Mouse (Mus musculus): ENCODE measurements around the gene Angpt4. TPM values are rescaled to one million over a fixed set of nuclear protein-coding genes. Genes with fewer than 3 reads are reported as not detected.

The Angpt4 gene
- polyA plus RNA-seq, 1 experiment from 2014 or later: 0.32 TPM

DNA sequence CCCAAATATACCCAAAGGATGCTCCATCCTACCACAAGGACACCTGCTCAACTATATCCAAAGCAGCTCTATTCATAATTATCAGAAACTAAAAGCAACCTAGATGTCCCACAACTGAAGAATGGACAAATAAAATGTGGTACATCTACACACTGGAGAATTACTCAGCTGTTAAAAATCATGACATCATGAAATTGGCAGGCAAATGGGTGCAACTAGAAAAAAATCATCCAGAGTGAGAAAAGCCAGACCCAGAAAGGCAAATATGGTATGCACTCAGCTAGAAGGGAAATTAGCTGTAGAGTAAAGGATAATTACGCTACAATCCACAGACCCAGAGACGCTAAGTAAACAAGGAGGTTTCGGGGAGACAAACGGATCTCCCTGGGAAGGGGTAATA is 10.2 kb upstream of the Angpt4 start:
- Histone ChIP-seq H3K9ac (no peak overlapping the region), H3K4me3 (ENCODE audit: low read depth, low read length) (no peak overlapping the region), H3K27ac (ENCODE audit: low read depth) (no peak overlapping the region), H3K27me3 (ENCODE audit: insufficient read depth, low read length) (no peaks in the 10 kb centered on the region), H3K9me3 (ENCODE audit: low read depth, low read length) (no peaks in the 10 kb centered on the region), H3K4me1 (ENCODE audit: insufficient read depth) (no peaks in the 10 kb centered on the region), H3K4me2 (no peak overlapping the region), H3K36me3 (ENCODE audit: insufficient read depth) (no peaks in the 10 kb centered on the region)
- no peak for TF ChIP-seq CTCF (IDR thresholded peaks at IDR 0.05; ENCODE audit: low read depth)
- no peak for ATAC-seq (ENCODE audit: insufficient read depth)
- WGBS: 58% methylated on average over 4 of the region's 4 CpGs
- DNase-seq: no peak

DNA sequence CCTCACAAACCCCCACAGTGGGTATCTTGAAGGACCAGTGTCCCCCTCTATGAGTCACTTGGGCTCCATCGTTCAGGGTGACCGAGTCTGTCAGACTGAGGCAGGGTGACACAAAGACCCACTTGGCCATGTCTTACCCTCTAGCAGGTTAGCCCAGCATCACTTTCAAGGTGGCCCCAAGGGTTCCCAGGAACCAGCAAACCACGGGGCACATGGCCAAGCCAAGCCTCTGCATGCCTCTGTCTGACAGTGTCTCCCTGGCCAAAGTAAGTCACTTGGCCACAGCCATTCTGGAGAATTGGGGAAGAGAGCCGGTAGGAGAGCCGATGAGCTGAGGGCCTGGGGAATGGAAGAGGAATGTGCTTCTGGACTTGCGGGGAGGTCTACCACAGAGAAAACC is 7.7 kb upstream of the Angpt4 start:
- Histone ChIP-seq H3K4me3 (ENCODE audit: low read depth, low read length) (no peak overlapping the region), H3K4me1 (ENCODE audit: insufficient read depth) (no peaks in the 10 kb centered on the region), H3K27me3 (ENCODE audit: insufficient read depth, low read length) (no peaks in the 10 kb centered on the region), H3K27ac (ENCODE audit: low read depth) (no peak overlapping the region), H3K9me3 (ENCODE audit: low read depth, low read length) (no peaks in the 10 kb centered on the region), H3K36me3 (ENCODE audit: insufficient read depth) (no peaks in the 10 kb centered on the region), H3K9ac (no peak overlapping the region), H3K4me2 (no peak overlapping the region)
- no peak for ATAC-seq (ENCODE audit: insufficient read depth)
- no peak for TF ChIP-seq CTCF (IDR thresholded peaks at IDR 0.05; ENCODE audit: low read depth)
- no peak for DNase-seq
- WGBS: 89% methylated on average over 6 of the region's 6 CpGs

DNA sequence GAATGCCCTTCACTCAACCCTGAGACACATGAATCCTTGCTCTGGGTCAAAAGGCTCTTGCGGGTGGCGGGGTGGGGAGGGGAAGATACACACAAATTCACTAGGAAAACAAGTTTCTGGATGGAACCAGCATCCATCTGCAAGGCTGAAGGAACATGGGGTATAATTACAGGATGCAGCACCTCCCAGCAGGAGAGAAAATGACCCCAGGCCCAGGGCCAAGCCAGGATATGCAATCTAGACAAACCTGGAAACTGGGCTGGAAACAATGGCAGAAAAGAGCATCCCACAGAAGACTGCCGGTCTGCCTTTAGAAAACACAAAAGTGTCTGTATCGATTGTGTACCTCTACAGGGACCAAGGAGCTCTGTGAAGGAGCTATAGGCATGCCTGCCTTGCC is 7.1 kb upstream of the Angpt4 start:
- Histone ChIP-seq H3K4me3 (ENCODE audit: low read depth, low read length) (no peak overlapping the region), H3K27ac (ENCODE audit: low read depth) (no peak overlapping the region), H3K9me3 (ENCODE audit: low read depth, low read length) (no peaks in the 10 kb centered on the region), H3K9ac (no peak overlapping the region), H3K4me2 (no peak overlapping the region), H3K4me1 (ENCODE audit: insufficient read depth) (no peaks in the 10 kb centered on the region), H3K36me3 (ENCODE audit: insufficient read depth) (no peaks in the 10 kb centered on the region), H3K27me3 (ENCODE audit: insufficient read depth, low read length) (no peaks in the 10 kb centered on the region)
- DNase-seq: no peak
- no peak for ATAC-seq (ENCODE audit: insufficient read depth)
- WGBS: 59% methylated on average over 4 of the region's 4 CpGs
- TF ChIP-seq CTCF (IDR thresholded peaks at IDR 0.05; ENCODE audit: low read depth): no peak

DNA sequence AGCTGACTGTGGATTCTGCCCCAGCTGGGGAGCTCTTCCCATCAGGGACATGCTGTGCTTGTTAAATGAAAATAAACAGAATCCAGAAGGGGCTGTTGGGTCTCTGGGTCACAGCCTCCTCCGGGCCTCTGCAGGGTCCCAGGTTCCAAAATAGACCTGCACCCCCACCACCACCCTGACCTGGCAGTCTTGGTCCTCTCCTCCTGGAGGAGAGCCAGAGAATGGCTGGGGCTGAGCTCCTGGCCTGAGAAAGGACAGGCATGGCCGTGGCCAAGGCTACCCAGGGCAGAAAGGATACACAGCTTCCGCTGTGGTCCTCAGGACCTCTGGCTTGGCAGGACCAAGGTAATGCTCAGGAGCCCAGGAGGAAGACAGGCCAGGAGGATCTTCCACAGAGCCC is 6.4 kb upstream of the Angpt4 start:
- Histone ChIP-seq H3K9ac (no peak overlapping the region), H3K9me3 (ENCODE audit: low read depth, low read length) (no peaks in the 10 kb centered on the region), H3K27ac (ENCODE audit: low read depth) (no peak overlapping the region), H3K4me2 (no peak overlapping the region), H3K4me3 (ENCODE audit: low read depth, low read length) (no peak overlapping the region), H3K36me3 (ENCODE audit: insufficient read depth) (no peaks in the 10 kb centered on the region), H3K4me1 (ENCODE audit: insufficient read depth) (no peaks in the 10 kb centered on the region), H3K27me3 (ENCODE audit: insufficient read depth, low read length) (no peaks in the 10 kb centered on the region)
- TF ChIP-seq CTCF (IDR thresholded peaks at IDR 0.05; ENCODE audit: low read depth): no peak
- ATAC-seq (ENCODE audit: insufficient read depth): no peak
- no peak for DNase-seq
- WGBS: 39% methylated on average over 3 of the region's 3 CpGs

DNA sequence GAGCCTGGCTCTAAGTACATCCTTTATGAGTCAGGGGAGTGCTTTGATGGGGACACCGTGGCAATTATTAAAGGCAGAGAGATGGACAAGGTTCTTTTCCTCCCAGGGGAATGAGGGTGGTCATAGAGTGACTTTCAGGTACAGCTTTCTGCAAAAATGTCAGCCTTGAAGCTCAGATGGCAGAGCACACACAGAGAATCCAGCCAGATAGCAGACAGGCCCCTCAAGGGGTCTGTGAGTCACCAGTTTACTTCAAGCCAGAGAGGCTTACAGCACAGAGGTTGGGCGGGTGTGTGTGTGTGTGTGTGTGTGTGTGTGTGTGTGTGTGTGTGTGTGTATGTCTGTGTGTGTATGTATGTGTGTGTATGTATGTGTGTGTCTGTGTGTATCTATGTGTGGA is 4.0 kb upstream of the Angpt4 start:
- Histone ChIP-seq H3K36me3 (ENCODE audit: insufficient read depth) (no peaks in the 10 kb centered on the region), H3K4me1 (ENCODE audit: insufficient read depth) (0 out of 2 replicates have a peak, but pooled peaks cover 7% of the 10 kb centered on the region), H3K9me3 (ENCODE audit: low read depth, low read length) (no peaks in the 10 kb centered on the region), H3K27ac (ENCODE audit: low read depth) (no peak overlapping the region), H3K4me2 (no peak overlapping the region), H3K4me3 (ENCODE audit: low read depth, low read length) (no peak overlapping the region), H3K9ac (no peak overlapping the region), H3K27me3 (ENCODE audit: insufficient read depth, low read length) (no peaks in the 10 kb centered on the region)
- ATAC-seq (ENCODE audit: insufficient read depth) (no peak), DNase-seq (no peak)
- TF ChIP-seq CTCF (IDR thresholded peaks at IDR 0.05; ENCODE audit: low read depth): no peak
- WGBS: 71% methylated on average over 2 of the region's 2 CpGs

DNA sequence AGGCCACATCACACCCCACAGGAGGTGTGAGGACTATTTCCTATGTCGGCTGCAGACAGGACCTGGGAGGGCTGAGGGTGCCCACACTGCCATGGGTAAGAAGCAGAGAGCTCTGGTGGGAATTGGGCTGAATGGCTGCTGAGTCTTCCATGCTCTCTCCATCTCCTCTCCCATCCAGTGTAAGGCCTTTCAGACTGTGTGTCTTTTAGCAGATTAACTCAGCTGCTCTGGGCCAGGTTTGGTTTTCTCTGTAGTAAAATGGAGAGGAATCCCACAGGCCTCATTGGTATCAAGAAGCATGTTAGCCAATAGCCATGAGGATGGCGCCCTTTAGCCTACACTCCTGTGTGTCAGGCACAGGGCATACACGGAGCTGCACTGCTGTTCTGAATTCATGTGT is 1.6 kb upstream of the Angpt4 start:
- Histone ChIP-seq H3K9me3 (ENCODE audit: low read depth, low read length) (no peaks in the 10 kb centered on the region), H3K4me3 (ENCODE audit: low read depth, low read length) (no peak overlapping the region), H3K4me2 (no peak overlapping the region), H3K27ac (ENCODE audit: low read depth) (no peak overlapping the region), H3K9ac (no peak overlapping the region), H3K4me1 (ENCODE audit: insufficient read depth) (0 out of 2 replicates have a peak, but pooled peaks cover 7% of the 10 kb centered on the region), H3K36me3 (ENCODE audit: insufficient read depth) (no peaks in the 10 kb centered on the region), H3K27me3 (ENCODE audit: insufficient read depth, low read length) (no peaks in the 10 kb centered on the region)
- DNase-seq (no peak), ATAC-seq (ENCODE audit: insufficient read depth) (no peak)
- no peak for TF ChIP-seq CTCF (IDR thresholded peaks at IDR 0.05; ENCODE audit: low read depth)
- 72% methylated on average over 3 of the region's 3 CpGs for WGBS

DNA sequence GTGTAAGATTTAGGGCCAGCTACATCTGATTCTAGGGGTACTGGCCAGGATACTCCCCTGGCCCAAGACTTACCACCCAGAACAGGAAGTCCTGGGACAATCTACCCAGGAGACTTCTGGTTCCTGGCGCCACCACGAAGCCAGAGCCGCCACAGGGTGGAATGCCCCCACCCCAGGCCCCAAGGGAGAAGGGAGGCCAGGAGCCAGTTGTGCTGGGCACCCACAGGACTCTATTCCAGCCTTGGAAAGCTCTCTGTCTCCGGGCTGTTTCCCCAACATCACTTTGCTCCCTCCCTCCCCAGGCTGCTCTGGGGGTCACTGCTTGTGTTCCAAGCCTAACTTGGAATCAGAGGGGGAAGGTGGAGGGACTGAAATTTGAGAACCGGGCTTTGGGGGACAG is 512 bp upstream of the Angpt4 start:
- WGBS: 40% methylated on average over 5 of the region's 5 CpGs
- TF ChIP-seq CTCF (IDR thresholded peaks at IDR 0.05; ENCODE audit: low read depth): no peak

DNA sequence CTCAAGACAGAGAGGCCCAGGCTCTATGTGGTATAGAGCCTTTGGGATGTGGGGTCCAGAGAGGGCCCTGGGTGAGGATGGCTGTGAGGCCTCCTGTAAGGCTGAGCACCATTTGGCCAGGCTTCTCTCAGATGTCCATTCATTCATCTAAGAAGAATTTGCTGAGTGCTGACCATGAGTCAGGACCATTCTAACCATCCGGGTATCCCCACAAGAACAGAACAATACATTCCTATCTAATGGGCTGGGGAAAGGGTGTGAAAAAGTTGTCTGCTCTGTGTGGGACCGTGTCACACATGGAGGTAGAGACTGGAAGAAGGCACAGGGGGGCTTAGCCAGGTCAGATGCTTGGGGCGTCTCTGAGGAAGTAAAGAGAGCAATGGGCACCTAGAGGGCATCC is 741 bp downstream of the Angpt4 start:
- WGBS: 78% methylated on average over 3 of the region's 3 CpGs
- ATAC-seq (ENCODE audit: insufficient read depth): no peak
- no peak for TF ChIP-seq CTCF (IDR thresholded peaks at IDR 0.05; ENCODE audit: low read depth)

More for the DNA sequence above, 512 bp upstream of the Angpt4 start:
- Histone ChIP-seq H3K36me3 (ENCODE audit: insufficient read depth) (no peaks in the 10 kb centered on the region), H3K27ac (ENCODE audit: low read depth) (no peak overlapping the region), H3K4me2 (no peak overlapping the region), H3K4me3 (ENCODE audit: low read depth, low read length) (no peak overlapping the region), H3K4me1 (ENCODE audit: insufficient read depth) (0 out of 2 replicates have a peak, but pooled peaks cover 7% of the 10 kb centered on the region), H3K27me3 (ENCODE audit: insufficient read depth, low read length) (no peaks in the 10 kb centered on the region), H3K9ac (no peak overlapping the region), H3K9me3 (ENCODE audit: low read depth, low read length) (no peaks in the 10 kb centered on the region)
- ATAC-seq (ENCODE audit: insufficient read depth) (0 out of 2 replicates have a peak, but pooled peaks have one; percentile 7), DNase-seq (no peak)

More for the DNA sequence above, 741 bp downstream of the Angpt4 start:
- Histone ChIP-seq H3K4me3 (ENCODE audit: low read depth, low read length) (no peak overlapping the region), H3K27ac (ENCODE audit: low read depth) (no peak overlapping the region), H3K4me2 (no peak overlapping the region), H3K9ac (no peak overlapping the region), H3K27me3 (ENCODE audit: insufficient read depth, low read length) (no peaks in the 10 kb centered on the region), H3K4me1 (ENCODE audit: insufficient read depth) (peaks cover 11% of the 10 kb centered on the region; the same call in 1 of the 2 replicates), H3K9me3 (ENCODE audit: low read depth, low read length) (no peaks in the 10 kb centered on the region), H3K36me3 (ENCODE audit: insufficient read depth) (no peaks in the 10 kb centered on the region)
- DNase-seq: no peak
